Mouse (Mus musculus) cerebellum, adult 8-10 months (tissue): ENCODE results near the gene Fbp1.
A peak's percentile ranks its signal among the peaks of the same experiment; 100 is the strongest.
"Not testable (repeated sequence)": the region's sequence is repeated elsewhere in the genome, so short reads cannot be mapped to it uniquely, and the experiment has no call there.

Experiments used
- DNase-seq: peaks from one replicate; pipeline ENCODE4 v3.0.0; 2022

Fbp1 gene

DNA sequence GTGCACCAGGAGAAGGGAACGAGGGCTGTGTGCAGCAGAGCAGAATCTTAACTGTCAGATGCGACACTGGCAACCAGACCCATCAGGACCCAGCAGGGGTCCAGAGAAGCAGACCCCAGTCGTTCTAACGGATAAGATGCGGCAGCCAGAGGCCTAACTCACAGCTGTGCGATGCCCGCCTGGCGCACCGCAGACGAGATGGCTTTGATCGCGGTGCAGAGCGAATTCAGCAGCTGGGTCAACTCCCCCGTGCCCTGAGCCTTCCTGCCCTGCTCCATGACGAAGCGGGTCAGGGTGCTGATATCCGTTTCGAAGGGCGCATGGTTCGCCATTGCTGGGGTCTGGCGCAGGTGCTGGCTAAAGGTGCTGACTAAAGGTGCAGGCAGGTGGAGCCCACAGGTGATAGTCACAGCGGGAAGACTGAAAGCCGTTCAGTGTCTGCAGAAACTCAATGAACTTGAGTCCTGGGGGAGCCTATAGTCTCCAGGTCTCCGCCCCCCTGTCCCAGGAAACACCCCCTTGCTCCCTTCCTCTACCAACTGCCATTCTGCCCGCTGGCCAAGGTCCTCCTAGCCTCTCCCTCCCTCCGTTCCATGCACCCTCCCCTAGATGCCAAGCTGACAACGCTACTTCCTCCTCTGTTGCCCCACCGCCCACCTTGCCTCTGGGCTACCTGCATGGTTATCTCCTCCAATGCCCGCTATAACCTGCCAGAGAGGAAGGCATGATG, at the start of gene Fbp1:
Gene Fbp1 (minus strand): TSS at position 571 of the 730 bp plus-strand sequence.
- no peak for DNase-seq

DNA sequence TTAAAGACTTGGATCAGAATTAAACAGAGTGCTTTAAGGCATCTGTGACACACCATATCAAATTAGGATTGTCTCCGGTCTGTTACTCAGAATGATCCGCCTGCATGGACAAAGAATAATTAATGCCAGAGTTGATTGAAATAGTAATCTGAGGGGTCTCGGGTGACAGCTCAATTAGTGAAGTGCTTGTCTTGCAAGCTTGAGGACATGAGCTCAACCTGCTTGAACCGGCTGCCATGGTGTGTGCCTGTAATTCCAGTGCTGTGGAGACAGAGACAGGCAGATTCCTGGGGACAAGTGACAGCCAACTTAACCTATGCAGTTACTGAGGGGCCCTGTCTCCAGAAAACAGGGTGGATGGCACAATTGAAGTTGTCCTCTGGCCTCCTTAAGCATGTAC, 44.4 kb upstream of the Fbp1 start:
- no peak for DNase-seq

GRCm38 (mm10) chr13:62929766-62930389, 41.8 kb upstream of the Fbp1 start:
- no peak for DNase-seq

DNA sequence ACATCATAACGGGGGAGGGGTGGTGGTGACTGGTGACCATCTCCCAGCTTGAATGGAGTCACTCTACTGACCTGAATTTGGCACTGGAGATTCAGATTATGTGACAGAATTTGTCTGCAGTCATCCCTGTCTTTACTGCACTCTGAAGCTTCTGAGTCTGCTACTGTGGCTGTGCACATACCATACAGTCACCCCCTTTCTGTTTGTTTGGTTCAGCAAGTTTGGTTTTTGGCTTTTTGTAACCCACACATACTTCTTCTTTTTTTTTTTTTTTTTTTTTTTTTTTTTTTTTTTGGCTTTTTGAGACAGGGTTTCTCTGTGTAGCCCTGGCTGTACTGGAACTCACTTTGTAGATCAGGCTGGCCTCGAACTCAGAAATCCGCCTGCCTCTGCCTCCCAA, 41.1 kb upstream of the Fbp1 start:
- not testable (repeated sequence) for DNase-seq

GRCm38 (mm10) chr13:62927470-62927869, 39.4 kb upstream of the Fbp1 start:
- no peak for DNase-seq

DNA sequence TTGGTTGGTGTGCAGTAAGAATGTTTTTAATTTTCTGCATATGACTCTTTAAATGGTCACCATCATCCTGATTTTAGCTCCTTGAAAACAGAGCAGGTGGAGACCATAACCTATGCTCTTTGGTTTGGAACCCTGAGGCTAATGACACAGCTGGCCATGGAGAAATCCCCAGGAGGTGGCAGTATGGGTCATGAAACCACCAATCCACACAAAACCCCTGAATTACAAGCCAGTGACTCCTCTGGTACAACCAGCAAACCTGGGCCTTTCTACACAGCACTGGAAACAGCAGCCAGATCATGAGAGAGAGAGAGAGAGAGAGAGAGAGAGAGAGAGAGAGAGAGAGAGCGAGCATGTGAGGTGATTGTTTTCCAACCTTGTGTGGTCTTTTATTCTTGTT, 38.4 kb upstream of the Fbp1 start:
- peak; percentile 19 for DNase-seq

- DNase-seq: no peak
Measured at GRCm38 (mm10) chr13:62923182-62923581, 35.1 kb upstream of the Fbp1 start.

DNA sequence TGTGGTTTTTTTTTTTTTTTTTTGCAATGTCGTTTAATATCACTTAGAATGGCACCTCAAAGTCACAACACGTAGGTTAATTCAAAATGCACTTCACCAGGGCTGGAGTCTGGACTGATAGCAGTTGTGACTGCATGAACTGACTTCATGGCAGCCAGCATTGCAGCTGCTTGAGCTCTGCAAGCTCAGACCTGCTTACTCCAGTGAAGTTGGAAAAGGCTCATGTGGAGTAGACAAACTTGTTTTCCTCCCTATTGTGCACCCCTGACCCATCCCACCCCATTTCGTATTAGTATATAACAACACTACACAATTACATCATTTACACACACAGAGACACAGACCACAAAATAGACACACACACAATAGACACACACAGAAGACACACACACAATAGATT, 34.6 kb upstream of the Fbp1 start:
- DNase-seq: no peak

DNA sequence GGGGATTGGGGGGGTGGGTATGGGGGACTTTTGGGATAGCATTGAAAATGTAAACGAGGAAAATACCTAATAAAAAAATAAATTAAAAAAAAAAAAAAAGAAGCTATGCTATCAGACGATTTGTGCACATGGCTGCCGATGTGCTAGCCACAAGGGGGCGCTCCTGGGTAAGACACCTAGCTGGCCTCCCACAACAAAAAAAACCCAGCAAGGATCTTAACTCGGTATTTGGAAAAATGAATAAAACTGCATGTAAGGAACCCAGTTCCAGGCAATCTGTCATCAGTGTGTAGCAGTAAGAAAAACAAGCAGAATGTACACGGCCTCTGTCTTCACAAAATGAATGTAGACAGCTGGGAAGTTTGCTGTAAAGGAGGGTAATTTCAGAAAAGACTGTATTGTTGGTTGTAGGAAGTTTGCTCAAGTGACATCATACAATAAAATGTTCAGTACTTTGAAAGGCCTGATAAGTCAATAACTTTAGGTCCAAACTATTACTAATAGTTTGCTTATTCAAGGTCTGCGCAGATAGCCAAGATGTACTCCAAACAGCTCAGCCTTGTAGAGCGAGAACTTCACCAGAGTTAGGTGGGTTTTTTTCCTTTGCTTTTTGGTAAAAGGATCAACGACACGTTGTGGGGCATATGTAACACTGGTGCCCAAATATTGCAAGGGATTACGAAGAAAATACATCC, 31.7 kb upstream of the Fbp1 start:
- DNase-seq: peak; percentile 67

- no peak for DNase-seq
Measured at GRCm38 (mm10) chr13:62917416-62918110, 29.5 kb upstream of the Fbp1 start.

DNA sequence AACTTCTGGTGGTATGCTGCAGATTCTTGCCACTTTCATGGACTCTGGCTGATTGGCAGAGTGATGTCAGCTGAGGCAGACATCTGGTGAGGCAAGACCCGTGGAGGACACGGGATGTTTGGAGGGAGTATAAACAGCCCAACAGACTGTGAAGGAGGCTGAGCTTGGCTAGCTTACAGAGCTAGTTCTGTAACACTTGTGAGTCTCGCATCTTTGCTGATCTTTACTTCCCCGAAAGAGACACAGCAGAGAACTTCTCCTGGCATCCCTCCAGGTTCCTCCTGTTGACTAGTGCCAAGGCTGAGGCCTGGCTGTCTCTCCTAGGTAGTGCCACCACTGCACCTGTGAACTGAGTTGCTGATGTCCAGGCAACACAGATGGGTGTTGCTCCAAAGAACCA, 28.6 kb upstream of the Fbp1 start:
- no peak for DNase-seq

- no peak for DNase-seq
Measured at GRCm38 (mm10) chr13:62911575-62911974, 23.5 kb upstream of the Fbp1 start.

GRCm38 (mm10) chr13:62910206-62910605, 22.1 kb upstream of the Fbp1 start:
- no peak for DNase-seq

GRCm38 (mm10) chr13:62909776-62910175, 21.7 kb upstream of the Fbp1 start:
- DNase-seq: no peak

GRCm38 (mm10) chr13:62908163-62908559, 20.1 kb upstream of the Fbp1 start:
- DNase-seq: no peak

DNA sequence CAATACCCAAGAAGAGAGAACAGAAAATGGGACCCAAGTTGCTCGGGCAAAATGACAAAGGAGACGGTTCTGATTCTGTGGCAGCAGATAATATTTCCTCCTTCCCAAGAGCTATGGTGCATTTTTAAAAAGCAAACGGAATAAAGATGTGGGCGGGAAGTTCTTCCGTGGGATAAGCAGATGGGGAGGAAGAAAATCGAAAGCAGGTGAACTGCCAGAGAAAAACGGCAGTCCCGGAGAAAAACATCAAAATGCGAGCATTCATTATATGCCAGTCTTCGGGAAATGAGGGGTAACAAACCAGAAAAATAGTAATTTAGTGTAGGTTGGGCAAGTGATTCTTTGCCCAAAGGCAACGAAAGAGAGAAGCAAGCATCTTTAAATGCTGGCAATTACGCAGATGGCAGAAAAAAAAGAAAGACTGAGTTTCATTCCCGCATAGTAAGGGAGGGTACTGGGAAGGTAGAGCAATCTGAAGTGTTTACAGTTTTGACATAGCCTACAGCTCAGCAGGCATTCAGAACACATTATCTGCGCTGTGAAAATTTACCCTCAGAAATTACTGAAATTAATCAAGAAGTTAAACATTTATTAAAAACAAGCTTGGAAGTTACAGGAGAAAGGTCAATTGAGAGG, 19.6 kb upstream of the Fbp1 start:
- no peak for DNase-seq

GRCm38 (mm10) chr13:62901139-62901538, 13.1 kb upstream of the Fbp1 start:
- no peak for DNase-seq

DNA sequence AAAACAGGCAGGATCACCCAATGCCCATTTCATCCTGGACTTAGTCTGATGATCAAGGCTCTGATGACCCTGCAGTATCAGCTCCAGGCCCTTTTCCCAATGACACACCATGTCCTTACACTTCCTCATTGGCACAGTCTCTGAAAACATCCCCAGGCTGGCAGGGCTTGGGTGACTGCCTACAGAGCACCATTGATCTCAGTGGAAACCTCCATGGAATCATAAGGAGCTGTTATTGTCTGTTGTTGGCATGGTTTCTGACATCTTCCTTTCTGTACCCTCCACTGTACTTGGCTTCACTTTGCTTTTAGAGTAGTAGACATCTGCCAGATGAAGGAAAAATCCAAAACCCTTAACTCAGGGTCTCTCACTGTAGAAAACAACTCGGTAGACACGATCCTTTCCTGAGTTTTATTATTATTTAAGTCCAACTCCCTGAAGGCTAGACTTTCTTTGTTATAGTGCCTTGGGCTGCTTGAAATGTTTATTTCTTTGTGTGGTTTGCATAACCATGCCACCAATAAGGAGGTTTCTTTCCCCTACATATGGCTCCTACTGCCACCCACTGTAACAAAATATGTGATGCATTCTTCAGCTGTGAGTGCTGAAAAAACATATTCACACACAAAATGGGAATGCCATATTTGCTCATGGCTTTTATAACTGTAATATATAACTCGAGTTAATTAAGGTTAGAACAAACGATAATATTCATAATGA, 10.0 kb upstream of the Fbp1 start:
- DNase-seq: no peak

DNA sequence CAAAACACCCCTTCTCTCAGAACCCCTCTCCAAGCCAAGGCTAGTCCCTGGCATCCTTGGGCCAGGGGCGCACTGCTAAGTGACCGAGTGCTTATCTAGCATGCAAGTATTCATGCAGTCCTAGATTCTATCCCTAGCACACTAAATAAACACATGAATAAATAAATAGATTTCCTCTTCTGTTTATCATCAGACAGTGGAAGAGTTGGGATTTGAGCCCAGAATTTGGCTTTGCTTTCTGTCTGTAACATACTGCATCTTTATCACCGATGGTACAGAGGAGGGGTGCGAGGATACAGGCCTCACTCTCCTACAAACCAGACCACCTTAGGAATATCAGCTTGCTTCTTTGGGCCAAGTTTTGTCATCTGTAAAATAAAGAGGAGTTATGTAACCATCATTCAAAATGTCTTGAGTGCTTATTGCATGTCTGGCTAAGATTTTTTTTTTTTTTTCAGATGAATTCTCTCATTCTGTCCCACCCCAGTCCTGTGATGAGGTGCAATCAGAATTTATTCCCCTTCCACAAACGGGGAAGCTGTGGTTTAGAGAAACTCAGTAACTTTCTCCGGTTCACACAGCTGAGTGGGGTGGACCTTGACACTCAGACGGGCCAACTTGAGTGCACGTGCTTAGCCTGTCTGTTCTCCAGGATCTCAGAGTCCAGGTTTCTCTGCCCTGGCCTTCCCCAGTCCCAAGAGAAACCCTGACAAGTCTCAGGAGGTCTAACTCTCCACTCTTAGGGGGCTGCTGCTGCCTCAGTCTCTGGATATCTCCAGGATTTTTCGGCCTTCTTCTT, 5.2 kb upstream of the Fbp1 start:
- no peak for DNase-seq

DNA sequence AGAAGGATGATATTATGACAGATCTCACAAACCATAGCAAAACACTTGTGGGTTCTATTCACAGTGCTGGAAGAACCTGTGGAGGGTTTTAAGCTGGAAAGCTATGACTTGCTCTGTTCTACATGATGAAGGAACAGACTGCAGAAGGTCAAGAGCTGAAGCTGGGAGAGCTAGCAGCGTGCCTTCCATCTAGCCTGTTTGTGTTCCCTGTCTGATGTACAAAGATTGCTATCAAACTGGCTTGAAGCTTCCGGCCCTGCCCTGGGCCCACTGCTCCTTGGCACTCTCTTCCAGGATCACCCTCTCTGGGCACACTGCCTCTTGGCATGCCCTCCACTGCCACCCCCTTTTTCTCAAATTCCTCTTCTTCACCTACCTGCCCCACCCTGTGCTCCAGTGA, 1.2 kb upstream of the Fbp1 start:
- DNase-seq: no peak

- DNase-seq: no peak
Measured at GRCm38 (mm10) chr13:62884536-62884935, 3.5 kb downstream of the Fbp1 start.

DNA sequence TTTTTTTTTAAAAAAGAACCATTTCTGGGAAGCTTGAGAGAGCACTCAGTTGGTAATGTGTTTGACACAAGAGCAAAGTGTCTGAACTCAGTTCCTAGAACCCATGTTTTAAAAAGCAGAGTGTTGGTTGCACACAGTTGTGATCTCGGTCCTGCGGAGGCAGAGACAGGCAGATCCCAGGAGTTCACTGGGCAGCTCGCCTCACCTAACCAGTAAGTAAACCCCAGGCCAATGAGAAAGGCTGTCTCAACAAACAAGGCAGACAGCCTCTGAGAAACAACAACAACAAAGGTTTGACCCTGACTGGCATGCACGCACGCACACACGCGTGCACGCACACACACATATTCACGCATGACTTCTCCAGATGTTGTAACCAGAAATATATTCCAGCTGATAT, 4.2 kb downstream of the Fbp1 start:
- no peak for DNase-seq
